Mouse (Mus musculus): ENCODE measurements around the gene Asb16.
"Not testable (repeated sequence)": the region's sequence is repeated elsewhere in the genome, so short reads cannot be mapped to it uniquely, and the experiment has no call there.

Asb16 gene

GRCm38 (mm10) chr11:102241874-102242273 lies 26.7 kb upstream of the Asb16 start:
- DNase-seq (ENCODE audit: low spot score): no peak

- peak; percentile 53 for DNase-seq (ENCODE audit: low spot score)
Measured at GRCm38 (mm10) chr11:102244926-102245449, 23.6 kb upstream of the Asb16 start.

GRCm38 (mm10) chr11:102245581-102246272 lies 22.8 kb upstream of the Asb16 start:
- no peak for DNase-seq (ENCODE audit: low spot score)

- DNase-seq (ENCODE audit: low spot score): no peak
Measured at GRCm38 (mm10) chr11:102246273-102246635, 22.3 kb upstream of the Asb16 start.

- DNase-seq (ENCODE audit: low spot score): no peak
Measured at GRCm38 (mm10) chr11:102246871-102247270, 21.7 kb upstream of the Asb16 start.

- peak; percentile 88 for DNase-seq (ENCODE audit: low spot score)
Measured at GRCm38 (mm10) chr11:102248630-102249230, 19.8 kb upstream of the Asb16 start, which contains the start of gene BC030867. Gene BC030867 (plus strand): TSS chr11:102248882.

GRCm38 (mm10) chr11:102249351-102250090 lies 19.0 kb upstream of the Asb16 start:
- DNase-seq (ENCODE audit: low spot score): no peak

GRCm38 (mm10) chr11:102257514-102257913 lies 11.0 kb upstream of the Asb16 start:
- DNase-seq (ENCODE audit: low spot score): no peak

- DNase-seq (ENCODE audit: low spot score): no peak
Measured at GRCm38 (mm10) chr11:102258095-102258494, 10.4 kb upstream of the Asb16 start.

- no peak for DNase-seq (ENCODE audit: low spot score)
Measured at GRCm38 (mm10) chr11:102258521-102258920, 10.0 kb upstream of the Asb16 start.

GRCm38 (mm10) chr11:102263211-102263610 lies 5.3 kb upstream of the Asb16 start:
- DNase-seq (ENCODE audit: low spot score): no peak

- DNase-seq (ENCODE audit: low spot score): no peak
Measured at GRCm38 (mm10) chr11:102265816-102266215, 2.7 kb upstream of the Asb16 start.

- no peak for DNase-seq (ENCODE audit: low spot score)
Measured at GRCm38 (mm10) chr11:102266631-102267355, 1.8 kb upstream of the Asb16 start.

GRCm38 (mm10) chr11:102267480-102267879 lies 1.1 kb upstream of the Asb16 start:
- peak; percentile 69 for DNase-seq (ENCODE audit: low spot score)

GRCm38 (mm10) chr11:102276411-102276915 lies 7.9 kb downstream of the Asb16 start:
- no peak for DNase-seq (ENCODE audit: low spot score)

- DNase-seq (ENCODE audit: low spot score): no peak
Measured at GRCm38 (mm10) chr11:102277754-102278153, 9.2 kb downstream of the Asb16 start.

- no peak for DNase-seq (ENCODE audit: low spot score)
Measured at GRCm38 (mm10) chr11:102279595-102279994, 11.1 kb downstream of the Asb16 start.

- DNase-seq (ENCODE audit: low spot score): not testable (repeated sequence)
Measured at GRCm38 (mm10) chr11:102280267-102280666, 11.7 kb downstream of the Asb16 start.

- DNase-seq (ENCODE audit: low spot score): no peak
Measured at GRCm38 (mm10) chr11:102283922-102284321, 15.4 kb downstream of the Asb16 start.

GRCm38 (mm10) chr11:102284501-102285094 lies 16.1 kb downstream of the Asb16 start, which contains the start of gene Tmub2:
Gene Tmub2 (plus strand): TSS chr11:102284931.
- DNase-seq (ENCODE audit: low spot score): peak; percentile 94

- DNase-seq (ENCODE audit: low spot score): peak; percentile 74
Measured at GRCm38 (mm10) chr11:102285095-102285834, 16.7 kb downstream of the Asb16 start.
